Mouse (Mus musculus) limb, embryonic 13.5 days (tissue): Measurements from ENCODE around the gene Gdpd5. TPM values are rescaled to one million over a fixed set of nuclear protein-coding genes. Genes with fewer than 3 reads are reported as not detected.

Source experiments
- ATAC-seq: fragments of 200-750 bp; cut with Nextera tagmentation; 2 replicates; pipeline ENCODE4 v1.8.0; 2017; ENCODE audit warnings: low read depth, moderate number of reproducible peaks, moderate TSS enrichment; ENCODE audit not compliant: low FRiP score
- H3K27ac ChIP-seq: fragments of 300-500 bp; sonication (generic); 2 replicates; pipeline ENCODE4 v1.5.1; 2015; ENCODE audit warnings: inconsistent platforms, mild to moderate bottlenecking, moderate library complexity
- H3K27me3 ChIP-seq: fragments of 300-500 bp; sonication (generic); 2 replicates; pipeline ENCODE4 v1.6.1; 2015; ENCODE audit warnings: mild to moderate bottlenecking, inconsistent platforms
- H3K36me3 ChIP-seq: fragments of 300-500 bp; sonication (generic); 2 replicates; pipeline ENCODE4 v1.6.1; 2015; ENCODE audit warnings: inconsistent platforms, mild to moderate bottlenecking, moderate library complexity
- H3K4me1 ChIP-seq: fragments of 300-500 bp; sonication (generic); 2 replicates; pipeline ENCODE4 v1.6.1; 2015; ENCODE audit warnings: inconsistent platforms
- H3K4me2 ChIP-seq: fragments of 300-500 bp; sonication (generic); replicated peaks from 2 replicates; pipeline ENCODE4 v1.6.1; 2015; ENCODE audit warnings: inconsistent platforms, mild to moderate bottlenecking, moderate library complexity
- H3K4me3 ChIP-seq: fragments of 300-500 bp; sonication (generic); 2 replicates; pipeline ENCODE4 v1.5.1; 2015; ENCODE audit warnings: moderate library complexity, mild to moderate bottlenecking, inconsistent platforms
- H3K9ac ChIP-seq: fragments of 300-500 bp; sonication (generic); 2 replicates; pipeline ENCODE4 v1.6.1; 2015; ENCODE audit warnings: mild to moderate bottlenecking, inconsistent platforms
- H3K9me3 ChIP-seq: fragments of 300-500 bp; sonication (generic); 2 replicates; pipeline ENCODE4 v1.6.1; 2016; ENCODE audit warnings: inconsistent platforms
- WGBS: fragments of 180-500 bp; shearing (Covaris S2); methylation state at CpG from one replicate; pipeline ENCODE4 v1.1.7; 2015; 5-methylcytosine and 5-hydroxymethylcytosine counted together
- polyA plus RNA-seq: library from polyadenylated mRNA; unstranded; fragments of >200 nt; fragmentation: Nextera tagmentation; extraction: Ambion mirVana; gene quantifications from 2 replicates; pipeline ENCODE4 v1.2.1, GENCODE M21; 2015

The Gdpd5 gene
- polyA plus RNA-seq, 1 experiment from 2014 or later = 14.5 TPM

- Histone ChIP-seq H3K4me1 (peaks cover 28% of the 10 kb centered on the region), H3K9me3 (no peaks in the 10 kb centered on the region), H3K36me3 (peaks cover 7% of the 10 kb centered on the region; the same call in 1 of the 2 replicates), H3K4me2 (no peak overlapping the region), H3K27ac (no peak overlapping the region), H3K4me3 (no peak overlapping the region), H3K27me3 (no peaks in the 10 kb centered on the region), H3K9ac (no peak overlapping the region)
- 43% methylated on average over 12 of the region's 12 CpGs for WGBS
- no peak for ATAC-seq
Observed at GRCm38 (mm10) chr7:99434672-99435250, 53.5 kb downstream of the Gdpd5 start.

- no peak overlapping the region for H3K9ac ChIP-seq
- no peaks in the 10 kb centered on the region for H3K27me3 ChIP-seq
- peaks cover 7% of the 10 kb centered on the region; the same call in 1 of the 2 replicates for H3K36me3 ChIP-seq
- H3K4me2 ChIP-seq = no peak overlapping the region
- ATAC-seq = no peak
- H3K4me1 ChIP-seq = peaks cover 37% of the 10 kb centered on the region
- 9% methylated on average over 4 of the region's 4 CpGs for WGBS
- H3K9me3 ChIP-seq = no peaks in the 10 kb centered on the region
- H3K27ac ChIP-seq = no peak overlapping the region
- no peak overlapping the region for H3K4me3 ChIP-seq
Observed at GRCm38 (mm10) chr7:99436530-99436929, 55.3 kb downstream of the Gdpd5 start.

- Histone ChIP-seq H3K9me3 (no peaks in the 10 kb centered on the region), H3K4me2 (no peak overlapping the region), H3K27ac (no peak overlapping the region), H3K36me3 (peaks cover 5% of the 10 kb centered on the region; the same call in 1 of the 2 replicates), H3K4me3 (no peak overlapping the region), H3K27me3 (no peaks in the 10 kb centered on the region), H3K9ac (no peak overlapping the region), H3K4me1 (peaks cover 47% of the 10 kb centered on the region)
- WGBS = 73% methylated on average over 10 of the region's 10 CpGs
- no peak for ATAC-seq
Observed at GRCm38 (mm10) chr7:99438881-99439280, 57.7 kb downstream of the Gdpd5 start.

- H3K4me1 ChIP-seq = peaks cover 41% of the 10 kb centered on the region
- no peaks in the 10 kb centered on the region for H3K9me3 ChIP-seq
- H3K4me3 ChIP-seq = no peak overlapping the region
- ATAC-seq = peak; percentile 80
- H3K27ac ChIP-seq = peak overlapping the region; percentile 63; the same call in 1 of the 2 replicates
- H3K9ac ChIP-seq = peak overlapping the region; percentile 53; the same call in 1 of the 2 replicates
- peaks cover 5% of the 10 kb centered on the region; the same call in 1 of the 2 replicates for H3K36me3 ChIP-seq
- WGBS = 14% methylated on average over 6 of the region's 6 CpGs
- 0 out of 2 replicates have a peak overlapping the region, but pooled peaks have one; percentile 3 for H3K4me2 ChIP-seq
- H3K27me3 ChIP-seq = no peaks in the 10 kb centered on the region
Observed at GRCm38 (mm10) chr7:99441534-99442072, 60.4 kb downstream of the Gdpd5 start.

- peaks cover 3% of the 10 kb centered on the region; the same call in 1 of the 2 replicates for H3K36me3 ChIP-seq
- H3K4me1 ChIP-seq = peaks cover 41% of the 10 kb centered on the region
- no peak overlapping the region for H3K4me2 ChIP-seq
- WGBS = 58% methylated on average over 5 of the region's 5 CpGs
- H3K9me3 ChIP-seq = no peaks in the 10 kb centered on the region
- peak overlapping the region; percentile 48 for H3K9ac ChIP-seq
- H3K27ac ChIP-seq = no peak overlapping the region; the same call in 1 of the 2 replicates
- no peak for ATAC-seq
- no peaks in the 10 kb centered on the region for H3K27me3 ChIP-seq
- H3K4me3 ChIP-seq = no peak overlapping the region
Observed at GRCm38 (mm10) chr7:99443164-99443563, 62.0 kb downstream of the Gdpd5 start.

- no peaks in the 10 kb centered on the region for H3K9me3 ChIP-seq
- ATAC-seq = no peak
- peaks cover 41% of the 10 kb centered on the region for H3K4me1 ChIP-seq
- H3K9ac ChIP-seq = no peak overlapping the region
- H3K27me3 ChIP-seq = no peaks in the 10 kb centered on the region
- no peak overlapping the region for H3K4me3 ChIP-seq
- no peak overlapping the region for H3K27ac ChIP-seq
- 50% methylated on average over 6 of the region's 6 CpGs for WGBS
- H3K36me3 ChIP-seq = no peaks in the 10 kb centered on the region
- no peak overlapping the region for H3K4me2 ChIP-seq
Observed at GRCm38 (mm10) chr7:99444012-99444411, 62.8 kb downstream of the Gdpd5 start.

- H3K4me1 ChIP-seq = peaks cover 37% of the 10 kb centered on the region
- 72% methylated on average over 2 of the region's 2 CpGs for WGBS
- no peaks in the 10 kb centered on the region for H3K9me3 ChIP-seq
- no peak overlapping the region for H3K27ac ChIP-seq
- no peak for ATAC-seq
- H3K9ac ChIP-seq = no peak overlapping the region
- H3K27me3 ChIP-seq = no peaks in the 10 kb centered on the region
- no peak overlapping the region for H3K4me2 ChIP-seq
- H3K36me3 ChIP-seq = no peaks in the 10 kb centered on the region
- no peak overlapping the region for H3K4me3 ChIP-seq
Observed at GRCm38 (mm10) chr7:99445833-99446232, 64.6 kb downstream of the Gdpd5 start.

GRCm38 (mm10) chr7:99447323-99447722, 66.1 kb downstream of the Gdpd5 start:
- H3K27me3 ChIP-seq = no peaks in the 10 kb centered on the region
- no peak overlapping the region for H3K4me2 ChIP-seq
- H3K4me3 ChIP-seq = no peak overlapping the region
- no peak for ATAC-seq
- no peaks in the 10 kb centered on the region for H3K9me3 ChIP-seq
- peaks cover 23% of the 10 kb centered on the region for H3K4me1 ChIP-seq
- no peak overlapping the region for H3K27ac ChIP-seq
- peak overlapping the region; percentile 43; the same call in 1 of the 2 replicates for H3K9ac ChIP-seq
- no peaks in the 10 kb centered on the region for H3K36me3 ChIP-seq
- WGBS = 58% methylated on average over 5 of the region's 5 CpGs

- no peak overlapping the region for H3K9ac ChIP-seq
- no peaks in the 10 kb centered on the region for H3K36me3 ChIP-seq
- no peak overlapping the region for H3K4me2 ChIP-seq
- WGBS = 78% methylated on average over 5 of the region's 5 CpGs
- no peak overlapping the region for H3K4me3 ChIP-seq
- no peaks in the 10 kb centered on the region for H3K9me3 ChIP-seq
- no peaks in the 10 kb centered on the region for H3K27me3 ChIP-seq
- H3K4me1 ChIP-seq = peaks cover 10% of the 10 kb centered on the region; the same call in 1 of the 2 replicates
- no peak overlapping the region for H3K27ac ChIP-seq
- ATAC-seq = no peak
Observed at GRCm38 (mm10) chr7:99448619-99449018, 67.4 kb downstream of the Gdpd5 start.

GRCm38 (mm10) chr7:99449063-99449462, 67.8 kb downstream of the Gdpd5 start:
- WGBS = 69% methylated on average over 8 of the region's 8 CpGs
- no peak for ATAC-seq
- H3K27ac ChIP-seq = no peak overlapping the region

GRCm38 (mm10) chr7:99449751-99450150, 68.5 kb downstream of the Gdpd5 start:
- Histone ChIP-seq H3K36me3 (no peaks in the 10 kb centered on the region), H3K27ac (no peak overlapping the region), H3K9ac (no peak overlapping the region), H3K4me2 (no peak overlapping the region), H3K9me3 (no peaks in the 10 kb centered on the region), H3K4me3 (no peak overlapping the region), H3K4me1 (peaks cover 5% of the 10 kb centered on the region; the same call in 1 of the 2 replicates), H3K27me3 (no peaks in the 10 kb centered on the region)
- no peak for ATAC-seq
- 62% methylated on average over 3 of the region's 3 CpGs for WGBS

More at GRCm38 (mm10) chr7:99449063-99449462, 67.8 kb downstream of the Gdpd5 start:
- H3K36me3 ChIP-seq = no peaks in the 10 kb centered on the region
- no peaks in the 10 kb centered on the region for H3K27me3 ChIP-seq
- H3K4me3 ChIP-seq = no peak overlapping the region
- peaks cover 5% of the 10 kb centered on the region; the same call in 1 of the 2 replicates for H3K4me1 ChIP-seq
- no peak overlapping the region for H3K9ac ChIP-seq
- no peaks in the 10 kb centered on the region for H3K9me3 ChIP-seq
- no peak overlapping the region for H3K4me2 ChIP-seq

GRCm38 (mm10) chr7:99450703-99451102, 69.5 kb downstream of the Gdpd5 start:
- peaks cover 2% of the 10 kb centered on the region; the same call in 1 of the 2 replicates for H3K4me1 ChIP-seq
- no peaks in the 10 kb centered on the region for H3K27me3 ChIP-seq
- H3K4me3 ChIP-seq = no peak overlapping the region
- H3K36me3 ChIP-seq = no peaks in the 10 kb centered on the region
- ATAC-seq = peak; percentile 30; the same call in 1 of the 2 replicates
- no peak overlapping the region for H3K9ac ChIP-seq
- no peak overlapping the region for H3K4me2 ChIP-seq
- no peaks in the 10 kb centered on the region for H3K9me3 ChIP-seq
- H3K27ac ChIP-seq = no peak overlapping the region
- 2% methylated on average over 3 of the region's 3 CpGs for whole genome bisulfite sequencing
